Mouse (Mus musculus): Measurements from ENCODE around the gene F13a1.

The F13a1 gene

DNA sequence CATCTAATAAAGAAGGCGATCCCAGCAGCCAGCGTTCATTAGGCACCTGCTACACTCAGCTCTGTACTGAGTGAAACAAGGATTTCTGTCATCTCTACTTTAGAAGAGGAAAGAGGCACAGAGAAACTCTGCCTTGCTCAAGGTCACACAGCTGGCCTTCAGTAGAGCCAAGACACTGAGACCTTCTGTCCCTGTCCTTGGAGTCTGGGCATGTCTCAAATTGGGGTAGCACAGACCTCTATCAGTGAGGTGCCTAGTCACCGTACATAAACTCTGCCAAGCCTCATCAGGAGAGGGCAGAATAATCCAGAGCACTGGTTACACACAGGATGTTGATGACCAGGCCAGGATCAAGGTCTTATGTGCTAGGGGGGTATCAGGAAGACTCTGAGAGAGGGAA, 108.2 kb downstream of the F13a1 start:
- DNase-seq: no peak

DNA sequence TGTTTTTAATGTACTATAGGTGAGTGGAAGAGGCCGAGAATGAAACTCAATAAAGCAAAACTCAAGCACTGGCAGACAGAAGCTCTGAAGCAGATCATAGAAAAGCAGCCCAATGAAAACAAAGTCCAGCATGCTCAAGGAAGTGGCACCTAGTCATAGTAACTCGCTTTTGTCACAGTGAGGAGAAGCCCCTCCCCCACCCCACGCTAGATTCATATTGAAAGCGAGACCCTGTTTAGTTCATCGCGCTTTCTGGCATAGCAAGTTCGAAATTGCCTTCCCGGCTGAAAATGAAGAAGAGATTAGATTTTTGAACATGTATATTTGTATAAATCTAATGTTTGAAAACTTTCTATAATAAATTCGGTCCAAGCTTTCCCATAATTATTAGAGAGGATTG, 118.0 kb downstream of the F13a1 start:
- DNase-seq: no peak

DNA sequence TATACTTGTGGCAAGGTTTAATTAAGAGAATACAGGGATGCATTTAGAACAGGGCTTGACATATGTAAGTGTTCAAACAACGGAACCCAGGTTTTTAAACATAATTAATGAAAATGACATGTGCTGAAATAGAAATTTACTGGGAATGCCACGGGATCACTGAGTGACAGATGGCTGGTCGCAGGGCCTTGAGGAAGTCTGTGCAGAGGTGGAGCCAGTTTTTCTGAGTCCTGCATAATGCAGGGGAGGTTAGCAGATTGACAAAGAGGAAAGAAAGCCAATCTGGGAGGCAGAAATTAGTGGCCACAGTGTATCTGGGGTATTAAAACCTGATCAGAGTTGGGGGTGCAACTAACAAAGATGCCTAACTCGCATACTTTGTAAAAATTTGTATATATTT, 130.3 kb downstream of the F13a1 start:
- DNase-seq: no peak

DNA sequence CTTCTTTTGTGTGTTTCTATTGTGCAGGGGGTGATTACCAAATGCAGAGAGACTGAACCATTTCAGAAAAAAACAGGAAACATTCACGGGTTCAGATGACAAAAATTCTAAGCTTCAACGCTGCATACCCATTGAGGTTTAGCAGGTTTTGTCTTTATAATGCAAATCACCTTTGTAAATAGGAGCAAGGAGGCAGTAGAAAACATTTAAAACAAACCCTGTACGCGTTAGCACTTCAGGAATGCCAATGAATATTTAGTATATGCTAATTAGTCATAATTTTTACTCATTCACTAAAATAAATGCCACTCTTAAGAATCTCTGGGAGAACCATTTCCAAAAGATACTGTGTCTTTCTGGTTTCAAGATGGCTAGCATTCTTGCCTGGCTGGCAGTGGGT, 146.2 kb downstream of the F13a1 start:
- no peak for DNase-seq

DNA sequence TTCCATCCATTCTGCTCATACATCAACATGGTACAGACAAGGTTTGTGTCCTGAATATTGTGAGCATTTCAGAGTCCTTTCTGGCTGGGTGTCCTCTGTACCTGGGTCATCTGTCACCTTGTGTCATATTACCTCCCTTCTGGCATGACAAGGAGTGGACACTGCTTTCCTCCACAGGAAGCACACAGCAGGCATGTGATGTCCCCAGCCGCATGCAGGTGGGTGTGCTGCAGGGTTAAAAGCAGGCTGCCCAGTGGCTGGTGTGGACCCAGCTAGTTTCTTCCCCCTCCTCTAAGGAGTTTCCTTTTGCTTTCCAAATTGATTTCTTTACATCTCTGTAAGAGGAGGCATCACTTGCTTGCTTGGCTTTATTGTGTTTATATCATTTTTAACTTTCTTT, 146.6 kb downstream of the F13a1 start:
- no peak for DNase-seq

DNA sequence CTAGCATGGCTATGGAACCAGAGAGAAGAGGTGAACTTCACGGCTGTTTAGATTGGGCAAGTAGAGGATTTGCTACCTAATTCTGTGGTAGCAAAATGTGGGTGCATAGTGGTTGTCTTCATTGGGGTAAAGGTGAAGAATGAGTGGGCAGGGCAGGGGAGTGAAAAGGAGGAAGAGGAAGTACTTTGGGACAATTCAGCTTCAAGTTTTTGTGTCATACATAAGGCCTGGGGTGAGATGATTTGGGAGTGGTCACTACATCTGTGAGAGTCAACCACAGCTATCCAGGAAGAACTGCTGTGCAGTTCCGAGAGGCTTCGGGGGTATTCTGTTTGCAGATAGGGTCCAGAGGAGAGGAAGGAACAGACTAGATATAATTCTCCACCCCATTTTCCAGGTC, 148.4 kb downstream of the F13a1 start:
- DNase-seq: no peak

DNA sequence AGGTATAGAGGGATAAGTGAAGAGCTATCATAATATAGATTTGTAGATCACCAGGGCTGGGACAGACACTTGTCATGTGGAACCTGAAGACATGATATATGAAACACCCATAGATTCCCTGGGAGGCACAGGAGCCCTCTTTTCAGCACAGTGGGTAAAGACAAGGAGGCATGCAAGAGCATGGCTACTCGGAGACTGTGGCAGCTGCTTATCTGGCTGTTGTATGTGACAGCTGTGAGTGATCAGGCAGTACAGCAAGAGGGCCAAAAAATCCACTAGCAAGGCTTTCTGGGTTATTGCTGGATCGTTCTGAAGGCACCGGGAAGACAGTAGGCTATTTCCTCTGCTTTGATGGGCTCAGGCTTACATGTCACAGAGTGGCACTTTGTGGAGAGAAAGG, 149.0 kb downstream of the F13a1 start:
- DNase-seq: no peak

DNA sequence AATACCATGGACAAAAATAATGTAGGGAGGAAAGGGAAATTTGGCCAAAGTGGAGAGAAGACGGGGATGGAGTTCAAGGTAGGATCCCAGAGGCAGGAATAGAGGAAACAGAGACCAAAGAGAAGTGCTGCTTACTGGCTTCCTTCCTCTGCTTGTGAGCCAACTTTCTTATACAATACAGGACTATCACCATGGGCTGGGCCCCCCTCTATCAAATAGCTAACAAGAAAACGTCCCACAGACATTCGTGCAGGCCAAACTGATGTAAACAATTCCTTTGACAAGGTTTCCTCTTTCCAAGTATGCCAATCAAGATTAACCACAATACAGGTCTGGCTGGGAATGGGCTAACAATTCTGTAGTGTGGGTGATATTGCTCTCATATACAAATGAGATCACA, 154.0 kb downstream of the F13a1 start:
- DNase-seq: no peak

DNA sequence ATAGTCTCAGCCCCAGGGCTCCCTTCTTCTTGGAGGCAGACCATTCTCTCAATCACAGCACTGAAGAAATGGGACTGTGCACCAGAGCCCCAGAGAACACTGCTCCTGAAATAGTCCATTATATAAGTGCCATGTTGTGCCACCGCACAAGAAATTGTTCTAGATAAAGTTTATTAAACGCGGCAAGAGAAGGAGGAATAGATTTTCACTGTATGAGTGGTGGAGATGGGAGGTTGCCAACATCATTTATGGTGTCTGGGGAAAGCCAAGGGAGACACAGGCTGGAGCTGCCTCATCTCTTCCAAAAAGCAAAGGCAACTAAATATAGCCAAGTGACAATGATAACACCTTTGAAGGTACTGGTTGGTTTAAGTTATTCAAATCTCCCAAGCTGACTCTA, 156.3 kb downstream of the F13a1 start:
- DNase-seq: no peak

DNA sequence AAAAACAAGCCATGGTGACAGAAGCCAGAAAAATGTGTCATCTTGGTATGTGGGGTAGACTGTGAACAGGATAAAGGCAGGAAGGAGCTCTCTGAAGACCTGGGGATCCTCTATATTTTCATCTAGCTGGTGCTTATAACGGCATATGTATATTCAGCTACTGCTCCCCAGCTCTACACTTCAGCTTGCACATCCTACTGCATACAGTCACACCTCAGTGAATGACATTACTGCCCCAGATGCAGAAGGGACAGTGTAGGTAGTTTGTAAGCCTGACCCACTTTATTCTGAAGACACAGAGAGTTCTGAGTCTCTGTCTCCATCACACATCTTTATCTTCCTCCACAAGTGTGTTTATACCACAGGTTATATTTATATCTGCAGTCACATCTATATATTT, 157.8 kb downstream of the F13a1 start:
- DNase-seq: no peak

DNA sequence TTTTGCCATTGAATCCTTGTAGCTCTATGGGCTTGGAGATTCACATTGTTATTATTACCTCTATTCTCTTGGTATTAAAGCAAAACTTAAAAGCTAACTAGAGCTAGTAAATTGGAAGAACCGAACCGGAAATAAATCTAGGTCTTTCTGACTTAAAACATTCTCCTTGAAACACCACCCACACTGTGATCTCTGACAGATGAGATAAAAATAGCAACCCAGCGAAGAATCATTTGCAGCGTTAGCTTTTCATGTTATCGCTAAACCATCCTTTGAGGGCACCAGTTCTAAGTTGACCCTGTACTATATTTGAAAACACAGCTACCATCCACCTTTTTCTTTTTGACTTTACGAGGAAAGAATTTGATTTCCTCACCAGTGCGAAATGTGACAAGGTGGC, 164.1 kb downstream of the F13a1 start:
- no peak for DNase-seq

DNA sequence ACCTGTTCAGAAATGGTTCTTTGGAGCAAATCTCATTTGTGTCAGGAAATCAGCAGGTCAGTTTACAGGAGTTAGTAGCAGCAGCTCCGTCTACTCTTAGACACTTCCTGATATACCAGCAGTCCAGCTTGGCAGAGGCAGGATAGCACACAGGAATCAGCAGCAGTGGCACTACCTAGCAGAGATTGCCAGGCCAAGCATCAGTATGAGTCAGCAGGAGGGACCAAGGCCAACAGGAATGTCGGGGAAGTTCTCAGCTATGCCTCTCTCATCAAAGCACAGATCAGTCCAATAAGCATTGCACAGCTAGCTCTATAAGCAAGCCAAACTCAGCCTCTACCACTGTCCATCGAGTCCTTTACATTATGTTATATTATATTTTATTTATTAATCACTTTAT, 210.9 kb downstream of the F13a1 start:
- DNase-seq: no peak

Data from kidney, adult 9 months (tissue).